Mouse (Mus musculus) urinary bladder, postnatal 4 days (tissue): ENCODE data around the gene Slc17a1.

Experiments used
- DNase-seq, 2 experiments: peaks; one replicate each; pipeline ENCODE4 v3.0.0; 2021 to 2022; ENCODE audit warnings: low spot score in 2 of 2

Slc17a1 gene

DNA sequence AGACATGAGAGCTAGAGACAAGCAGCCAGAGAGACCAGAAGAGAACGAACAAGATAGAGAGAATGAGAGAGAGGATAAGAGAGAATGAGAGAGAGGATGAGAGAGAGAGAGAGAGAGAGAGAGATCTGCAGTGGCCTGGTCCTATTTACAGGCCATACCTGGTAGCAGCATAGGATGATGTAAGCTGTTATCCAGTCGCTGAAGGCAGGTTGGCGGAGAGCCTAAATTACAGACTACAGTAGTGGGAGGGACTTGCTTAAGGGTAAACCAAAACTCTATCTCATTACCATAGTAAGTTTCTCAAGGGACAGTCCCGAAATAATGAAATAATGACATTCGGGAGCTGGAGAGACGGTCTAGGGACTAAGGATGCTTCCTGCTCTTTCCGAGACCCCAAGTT, at the start of gene Slc17a1:
Slc17a1 (plus strand) TSS at position 346 of the 400 bp plus-strand sequence.
- no peak for DNase-seq

DNA sequence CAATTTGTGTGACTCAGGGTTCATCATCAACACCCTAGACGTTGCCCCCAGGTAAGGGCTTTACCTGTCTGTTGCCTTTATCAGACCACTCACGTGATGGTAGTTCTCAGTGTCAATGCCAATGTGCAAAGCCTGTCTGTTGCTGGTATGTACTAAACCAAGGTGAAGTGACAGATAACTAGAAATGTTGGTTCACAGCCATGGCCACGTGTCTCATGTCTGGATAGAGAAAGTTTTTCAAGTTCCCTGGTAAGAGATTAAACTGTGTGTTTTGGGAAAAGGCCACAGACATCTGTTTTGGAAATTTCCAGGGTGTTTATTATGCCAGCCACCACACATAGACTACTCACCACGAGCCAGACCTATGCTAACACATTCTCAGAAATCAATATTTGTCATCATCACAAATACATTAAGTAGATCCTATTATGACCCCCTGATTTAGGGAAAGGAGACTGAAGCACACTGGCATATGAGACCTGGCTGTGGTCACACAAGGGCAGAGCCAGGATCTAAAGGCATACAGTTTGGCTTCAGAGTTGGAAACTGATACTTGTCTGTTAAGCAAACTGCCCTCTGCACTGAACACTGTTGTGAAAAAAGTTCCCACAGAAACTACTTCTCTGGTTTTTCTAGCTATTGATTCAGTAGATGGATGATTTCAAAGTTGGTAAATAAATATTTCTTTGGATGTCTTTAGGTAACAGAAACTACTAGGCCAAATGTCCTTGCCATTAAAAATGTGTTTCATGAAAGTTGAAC, 47.2 kb upstream of the Slc17a1 start:
- no peak for DNase-seq

DNA sequence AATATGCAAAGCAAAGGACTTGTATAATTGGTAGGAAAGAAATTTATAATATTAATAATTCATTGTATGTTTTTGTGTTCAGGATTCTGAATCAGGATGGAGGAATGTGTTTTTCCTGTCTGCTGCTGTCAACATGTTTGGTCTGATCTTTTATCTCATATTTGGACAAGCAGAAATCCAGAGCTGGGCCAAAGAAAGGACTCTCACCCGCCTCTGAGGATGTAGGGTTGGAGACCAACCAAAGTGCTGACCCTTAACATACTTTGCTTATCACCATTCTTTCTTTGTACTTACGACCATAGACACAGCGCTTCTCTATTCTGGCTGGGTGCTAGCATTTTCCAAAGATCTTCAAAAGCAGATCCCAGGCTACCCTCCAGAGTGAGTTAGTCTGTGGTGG, 45.3 kb upstream of the Slc17a1 start:
- no peak for DNase-seq

- DNase-seq = no peak
Observed at GRCm38 (mm10) chr13:23826606-23827005, 40.9 kb upstream of the Slc17a1 start.

- DNase-seq = no peak
Observed at GRCm38 (mm10) chr13:23833053-23833452, 34.5 kb upstream of the Slc17a1 start.

DNA sequence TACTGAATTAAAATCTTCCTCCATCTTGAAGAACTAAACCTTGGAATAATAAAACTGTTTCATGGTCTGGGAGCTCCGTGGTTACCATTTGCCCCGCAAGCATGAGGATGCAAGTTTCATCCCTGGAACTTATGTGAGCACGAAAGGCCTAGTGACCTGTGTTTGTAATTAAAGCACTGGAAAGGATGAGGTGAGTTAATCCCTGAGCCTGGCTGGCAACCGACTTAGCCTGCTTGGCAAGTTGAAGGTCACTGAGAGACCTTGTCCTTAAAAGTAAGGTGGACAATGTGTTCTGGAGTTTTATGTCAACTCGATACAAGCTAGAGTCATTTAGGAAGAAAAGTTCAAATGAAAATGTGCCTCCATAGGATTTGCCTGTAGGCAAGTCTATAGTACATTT, 32.7 kb upstream of the Slc17a1 start:
- no peak for DNase-seq

GRCm38 (mm10) chr13:23836630-23837029, 30.9 kb upstream of the Slc17a1 start:
- DNase-seq = no peak

DNA sequence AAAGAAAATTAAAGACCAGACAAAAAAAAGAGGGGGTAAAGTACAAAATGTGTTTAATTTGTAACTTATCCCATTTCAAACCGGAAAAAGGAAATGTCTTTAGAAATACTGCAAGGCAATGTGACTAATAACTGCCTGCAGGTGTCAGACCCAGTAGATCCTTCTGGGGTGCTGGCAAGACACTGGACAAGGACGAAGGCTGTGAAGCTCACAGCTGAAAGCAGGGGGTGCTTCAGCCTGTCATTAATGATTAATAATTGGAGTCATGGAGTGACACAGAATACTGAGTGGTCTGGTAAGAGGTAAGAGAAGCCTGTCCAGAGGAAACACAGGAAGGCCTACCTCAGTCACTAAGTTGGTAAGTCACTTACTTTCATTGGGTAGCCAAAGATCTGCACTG, 28.2 kb upstream of the Slc17a1 start, which contains the start of gene Slc17a3:
Slc17a3 (plus strand) TSS at position 127 of the 400 bp plus-strand sequence.
- no peak for DNase-seq

- no peak for DNase-seq
Observed at GRCm38 (mm10) chr13:23845851-23846250, 21.7 kb upstream of the Slc17a1 start.

GRCm38 (mm10) chr13:23849299-23849698, 18.3 kb upstream of the Slc17a1 start:
- no peak for DNase-seq

DNA sequence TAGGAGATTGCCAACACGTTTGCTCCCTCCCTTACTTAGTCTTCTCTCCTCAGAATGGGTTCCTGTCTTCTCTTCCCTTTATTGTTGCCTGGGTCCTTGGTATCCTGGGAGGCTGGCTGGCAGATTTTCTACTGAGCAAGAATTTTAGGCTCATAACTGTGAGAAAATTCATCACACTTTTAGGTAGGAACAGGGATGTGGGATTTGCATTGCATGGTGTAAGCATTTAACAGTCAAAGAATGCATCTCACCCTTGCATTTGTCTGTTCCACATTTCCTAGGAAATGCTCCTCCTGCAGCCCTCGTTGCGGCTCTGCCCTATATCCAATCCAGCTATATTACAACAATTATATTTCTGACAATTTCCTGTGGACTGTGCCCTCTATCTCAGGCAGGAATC, 11.1 kb upstream of the Slc17a1 start:
- no peak for DNase-seq

DNA sequence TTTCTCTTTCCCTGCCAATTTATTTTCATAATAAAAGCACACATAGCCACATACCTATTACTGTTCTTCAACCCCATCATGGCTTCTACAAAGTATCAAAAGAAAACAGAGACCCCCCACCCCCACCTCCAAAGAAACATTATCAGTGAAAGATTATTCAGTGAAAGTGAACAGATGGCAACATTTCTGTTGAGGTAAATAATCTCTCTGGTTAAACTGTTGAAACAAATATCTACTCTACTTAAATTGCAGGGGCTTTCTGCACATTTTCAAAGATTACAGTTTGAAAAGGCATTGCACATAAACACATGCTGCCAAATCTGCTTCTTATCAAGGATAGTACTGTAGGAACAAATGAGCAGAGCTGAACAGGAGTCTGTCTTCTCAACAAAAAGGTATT, 5.7 kb upstream of the Slc17a1 start:
- no peak for DNase-seq

DNA sequence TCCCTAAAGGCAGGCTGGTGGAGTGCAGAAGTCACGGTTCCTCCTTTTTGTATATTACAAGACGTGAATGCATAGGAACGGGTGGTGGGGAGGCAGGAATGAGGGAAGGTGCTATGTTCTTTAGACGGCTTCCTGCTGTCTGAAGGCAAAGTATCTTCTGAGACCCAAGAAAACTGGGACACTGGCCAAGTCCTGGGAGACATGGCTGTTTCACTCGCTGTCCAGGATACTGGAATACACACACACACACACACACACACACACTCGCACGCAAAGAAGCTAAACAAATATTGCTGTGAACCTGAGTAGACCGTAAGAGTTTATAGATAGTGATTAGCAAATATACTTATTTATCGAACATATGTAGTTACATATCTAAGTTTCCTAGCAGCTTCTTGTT, 2.8 kb upstream of the Slc17a1 start:
- no peak for DNase-seq

GRCm38 (mm10) chr13:23866086-23866710, 1.4 kb upstream of the Slc17a1 start:
- no peak for DNase-seq

- no peak for DNase-seq
Observed at GRCm38 (mm10) chr13:23867000-23867399, 550 bp upstream of the Slc17a1 start.

DNA sequence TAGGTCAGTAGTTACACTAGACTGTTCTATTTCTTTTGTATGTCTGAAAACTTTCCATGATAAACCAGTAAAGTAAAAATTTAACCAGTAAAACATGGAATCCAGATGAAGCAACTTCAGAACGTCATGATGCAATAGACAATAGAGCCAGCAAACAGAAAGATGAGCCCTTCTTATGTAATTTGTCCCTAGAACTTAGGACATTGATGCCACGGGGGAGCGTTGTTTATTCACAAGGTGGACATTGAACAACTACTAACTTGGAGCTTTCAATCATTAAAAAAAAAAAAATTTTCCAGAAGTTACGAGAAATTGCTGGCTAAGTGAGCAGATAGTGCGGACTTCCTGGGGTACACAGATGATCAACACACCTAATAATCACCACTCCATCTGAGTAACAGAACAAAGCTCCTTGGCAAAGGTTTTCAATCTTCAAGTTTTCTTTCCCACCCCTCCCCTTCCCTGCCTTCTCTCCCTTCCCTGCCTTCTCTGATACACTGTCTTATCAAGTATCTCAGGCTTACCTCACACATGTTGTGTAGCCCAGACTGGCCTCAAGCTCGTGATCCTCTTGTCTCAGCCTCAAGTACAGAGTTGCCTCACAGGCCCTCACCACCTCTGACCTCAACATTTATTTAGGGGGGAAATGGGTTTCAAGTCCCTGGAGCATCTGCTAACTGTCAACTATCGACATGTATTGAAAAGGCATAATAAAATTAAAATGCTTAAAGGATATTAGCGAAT, 1.4 kb downstream of the Slc17a1 start:
- DNase-seq = no peak

DNA sequence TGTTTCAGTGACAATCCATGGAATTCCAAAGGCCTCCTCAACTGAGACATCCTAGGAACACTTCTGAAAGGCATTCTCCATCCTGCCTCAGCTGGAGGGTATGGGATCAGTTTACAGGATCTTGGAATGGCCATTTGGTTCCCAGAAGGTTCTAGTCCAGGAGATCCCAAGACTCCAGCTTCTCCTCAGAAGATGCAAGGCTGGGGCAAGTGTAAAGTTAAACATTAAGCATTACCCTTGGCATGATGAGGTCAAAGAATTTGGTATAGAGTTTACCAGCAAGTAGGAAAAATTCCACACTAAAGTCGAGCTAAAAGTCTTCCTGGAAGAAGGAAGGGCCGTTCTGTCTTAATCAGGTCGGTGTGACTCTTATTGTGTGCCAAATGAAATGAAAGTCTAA, 2.4 kb downstream of the Slc17a1 start:
- DNase-seq = no peak

- no peak for DNase-seq
Observed at GRCm38 (mm10) chr13:23873141-23873540, 5.6 kb downstream of the Slc17a1 start.

GRCm38 (mm10) chr13:23879106-23879505, 11.6 kb downstream of the Slc17a1 start:
- DNase-seq = no peak

DNA sequence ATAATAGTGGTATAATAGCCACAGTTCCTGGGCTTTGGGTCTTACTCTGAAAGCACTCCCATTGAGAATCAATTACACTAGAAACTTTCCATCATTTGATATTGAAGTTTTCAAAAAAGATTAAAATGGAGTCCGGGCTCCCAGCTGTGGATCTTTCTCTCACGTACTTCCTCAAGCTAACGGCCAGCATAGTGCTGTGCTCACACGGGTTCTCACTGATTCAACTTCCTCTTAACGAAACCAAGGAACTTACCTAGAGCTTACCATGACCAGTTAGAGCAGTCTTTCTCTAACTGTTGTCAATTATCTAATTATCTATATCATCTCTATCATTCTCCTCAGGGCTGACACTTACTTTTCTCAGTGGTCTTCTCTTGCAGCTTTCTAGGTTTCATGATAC, 12.1 kb downstream of the Slc17a1 start:
- no peak for DNase-seq

- DNase-seq = no peak
Observed at GRCm38 (mm10) chr13:23885540-23885939, 18.0 kb downstream of the Slc17a1 start.

DNA sequence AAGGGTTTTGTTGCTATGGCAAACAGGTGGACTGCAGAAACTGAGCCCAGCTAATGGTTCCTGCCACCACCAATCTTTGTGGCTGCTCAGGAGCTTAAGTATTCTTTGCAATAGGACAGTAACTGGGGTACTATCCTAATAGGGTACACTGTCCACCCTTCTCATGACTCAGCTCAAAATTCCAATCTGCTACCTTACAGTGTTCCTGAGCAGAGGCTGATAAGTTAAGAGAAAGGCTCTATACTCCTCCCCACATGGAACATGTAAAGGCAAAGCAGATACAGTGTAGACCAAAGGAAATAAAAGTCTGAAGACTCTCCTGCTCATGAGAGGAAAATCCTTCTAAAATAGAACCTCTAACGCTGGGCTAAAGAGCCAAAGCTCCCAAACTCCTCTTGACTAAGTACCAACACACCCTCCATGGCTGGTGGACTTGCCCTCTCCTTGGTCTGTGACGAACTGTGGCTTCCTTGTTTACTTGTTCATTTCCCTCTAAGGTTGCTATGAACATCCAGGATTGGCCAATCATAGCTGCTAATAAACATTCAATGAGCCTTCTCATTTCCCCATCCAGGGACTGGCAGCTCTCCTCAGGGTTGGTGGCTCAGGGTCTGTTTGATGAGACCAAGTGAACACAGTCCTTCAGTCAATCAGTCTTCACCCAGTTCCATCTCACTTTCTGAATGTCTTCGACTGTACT, 19.6 kb downstream of the Slc17a1 start:
- no peak for DNase-seq
